Comparison of ENCODE assay signal across 13 mouse cellular contexts in genomic region chr1:89619963-89620362, GRCm38 (mm10).
DNase-seq lines count a peak whose midpoint lies in the region; ATAC-seq and TF ChIP-seq lines count a peak whose summit lies in the region.
"Had no signal": no experiment of that assay in that cellular context is flagged by ENCODE, and none has a peak within 500 bp of the region (broad histone marks: within the 10 kb centered on the region; RNA-seq: fewer than 3 reads in every experiment).

No protein-coding gene starts in this region.

- in situ Hi-C loops in Patski (cut with MboI; ENCODE audit: low pct_unique_long_range_greater_than_20kb) = no loop called here

- 41% methylated on average over 2 of the region's 2 CpGs for WGBS in heart, embryonic 14.5 days
- 79% methylated on average over 2 of the region's 2 CpGs for WGBS in midbrain, embryonic 16.5 days

- no peak overlapping the region for H3K9ac ChIP-seq in heart, embryonic 14.5 days (ENCODE audit: low read length)
- H3K9ac ChIP-seq in midbrain, embryonic 16.5 days (ENCODE audit: low read depth, low read length) = no peak overlapping the region
- H3K9ac ChIP-seq: hindbrain, embryonic 13.5 days; liver, embryonic 15.5 days had no signal

- H3K4me1 ChIP-seq in heart, embryonic 14.5 days (ENCODE audit: control insufficient read depth in 2 of 2, insufficient read depth in 2 of 2, low read length in 2 of 2) = peaks cover 60 to 78% of the 10 kb centered on the region in 2 experiments
- no peaks in the 10 kb centered on the region for H3K4me1 ChIP-seq in midbrain, embryonic 16.5 days (ENCODE audit: control insufficient read depth, insufficient read depth, low read length)
- H3K4me1 ChIP-seq: liver, embryonic 15.5 days; megakaryocyte, embryonic 14.5 days had no signal

- H3K27ac ChIP-seq in layer of hippocampus, adult 2 months = peak overlapping the region; percentile 10; the same call in 1 of the 2 replicates
- H3K27ac ChIP-seq in heart, embryonic 14.5 days (replicated peaks in 1 of 2; ENCODE audit: control insufficient read depth in 1 of 2, insufficient read depth in 1 of 2, low read depth in 2 of 2, low read length in 2 of 2) = peak overlapping the region; percentile 76 to 84
- no peak overlapping the region for H3K27ac ChIP-seq in midbrain, embryonic 16.5 days (ENCODE audit: low read length)
- H3K27ac ChIP-seq: forebrain, embryonic 10.5 days; hindbrain, embryonic 13.5 days; liver, embryonic 15.5 days had no signal

- H3K9me3 ChIP-seq in heart, embryonic 14.5 days (ENCODE audit: control insufficient read depth, low read length) = no peaks in the 10 kb centered on the region
- H3K9me3 ChIP-seq in midbrain, embryonic 16.5 days (replicated peaks; ENCODE audit: control insufficient read depth, low read length, poor library complexity, severe bottlenecking) = no peaks in the 10 kb centered on the region
- H3K9me3 ChIP-seq: forebrain, embryonic 10.5 days; hindbrain, embryonic 13.5 days; liver, embryonic 15.5 days; megakaryocyte, embryonic 14.5 days had no signal

- ATAC-seq in Patski = peak; percentile 33
- ATAC-seq in heart, embryonic 14.5 days (ENCODE audit: insufficient number of reproducible peaks, insufficient read depth, low FRiP score, low read depth) = no peak
- no peak for ATAC-seq in midbrain, embryonic 16.5 days

- H3K4me2 ChIP-seq in heart, embryonic 14.5 days (ENCODE audit: low read length) = no peak overlapping the region
- no peak overlapping the region for H3K4me2 ChIP-seq in midbrain, embryonic 16.5 days (ENCODE audit: low read length)
- H3K4me2 ChIP-seq: hindbrain, embryonic 13.5 days; liver, embryonic 15.5 days had no signal

- no peak overlapping the region for H3K4me3 ChIP-seq in layer of hippocampus, adult 2 months
- no peak overlapping the region for H3K4me3 ChIP-seq in heart, embryonic 14.5 days (ENCODE audit: control insufficient read depth in 1 of 2, insufficient read depth in 1 of 2, low read depth in 1 of 2, low read length in 2 of 2)
- H3K4me3 ChIP-seq in midbrain, embryonic 16.5 days (ENCODE audit: low read depth, low read length) = no peak overlapping the region
- H3K4me3 ChIP-seq: forebrain, embryonic 10.5 days; hindbrain, embryonic 13.5 days; liver, embryonic 15.5 days; megakaryocyte, embryonic 14.5 days had no signal

- DNase-seq in layer of hippocampus, adult 2 months (ENCODE audit: low spot score in 2 of 2) = no peak
- DNase-seq in layer of hippocampus, postnatal 36 days = no peak
- no peak for DNase-seq in Patski (ENCODE audit: low read depth, low spot score)
- DNase-seq in adrenal gland, postnatal 10 days = peak; percentile 62
- no peak for DNase-seq in spleen, postnatal 10 days (ENCODE audit: low spot score in 2 of 2)
- DNase-seq: cerebellum, adult 9-11 months; retina, postnatal 1 day had no signal

- H3K36me3 ChIP-seq in heart, embryonic 14.5 days (ENCODE audit: control insufficient read depth, insufficient read depth, low read length) = no peaks in the 10 kb centered on the region
- H3K36me3 ChIP-seq in midbrain, embryonic 16.5 days (ENCODE audit: control insufficient read depth, insufficient read depth, low read length) = no peaks in the 10 kb centered on the region
- H3K36me3 ChIP-seq: liver, embryonic 15.5 days had no signal

- CTCF ChIA-PET in Patski (lab: Charles Lee) = no interaction called here

- POLR2A ChIA-PET in Patski (lab: Charles Lee) = interaction anchor here (0.7 kb wide), 1 partner anchor 73 kb away, joined by 3 read pairs; no protein-coding TSS in a partner anchor

- no peak for TF ChIP-seq CTCF in layer of hippocampus, adult 2 months (conservative IDR thresholded peaks at IDR 0.05)
- no peak for TF ChIP-seq CTCF in Patski (IDR thresholded peaks at IDR 0.05)

- no peaks in the 10 kb centered on the region for H3K27me3 ChIP-seq in Patski
- no peaks in the 10 kb centered on the region for H3K27me3 ChIP-seq in heart, embryonic 14.5 days (ENCODE audit: control insufficient read depth, insufficient read depth, low read length)
- H3K27me3 ChIP-seq in midbrain, embryonic 16.5 days (ENCODE audit: control insufficient read depth, insufficient read depth, low read depth, low read length) = no peaks in the 10 kb centered on the region
- H3K27me3 ChIP-seq: hindbrain, embryonic 13.5 days; liver, embryonic 15.5 days had no signal
